Mouse (Mus musculus) limb, embryonic 11.5 days (tissue): ENCODE measurements around the gene Kcnj9. TPM values are rescaled to one million over a fixed set of nuclear protein-coding genes. Genes with fewer than 3 reads are reported as not detected.

Experiments
- ATAC-seq: fragments of 200-750 bp; cut with Nextera tagmentation; 2 replicates; pipeline ENCODE4 v1.8.0; 2017; ENCODE audit warnings: low read depth; ENCODE audit not compliant: insufficient number of reproducible peaks, low FRiP score, low TSS enrichment
- DNase-seq: peaks from one replicate; pipeline ENCODE4 v3.0.0-alpha.2; 2015; ENCODE audit warnings: low spot score
- H3K27ac ChIP-seq: fragments of 300-500 bp; sonication (generic); replicated peaks from 2 replicates; pipeline ENCODE4 v1.5.1; 2014; ENCODE audit warnings: low read depth, mild to moderate bottlenecking, low read length
- H3K27me3 ChIP-seq: fragments of 300-500 bp; sonication (generic); 2 replicates; pipeline ENCODE4 v1.6.1; 2014; ENCODE audit warnings: mild to moderate bottlenecking, low read length, mixed read lengths; ENCODE audit not compliant: control insufficient read depth, insufficient read depth
- H3K36me3 ChIP-seq: fragments of 300-500 bp; sonication (generic); 2 replicates; pipeline ENCODE4 v1.6.1; 2014; ENCODE audit warnings: mild to moderate bottlenecking, low read length, moderate library complexity, mixed read lengths; ENCODE audit not compliant: control insufficient read depth, insufficient read depth
- H3K4me1 ChIP-seq: fragments of 300-500 bp; sonication (generic); 2 replicates; pipeline ENCODE4 v1.6.1; 2014; ENCODE audit warnings: low read length, mixed read lengths; ENCODE audit not compliant: control insufficient read depth, insufficient read depth
- H3K4me2 ChIP-seq: fragments of 300-500 bp; sonication (generic); 2 replicates; pipeline ENCODE4 v1.6.1; 2014; ENCODE audit warnings: low read depth, mild to moderate bottlenecking, moderate library complexity; ENCODE audit not compliant: severe bottlenecking
- H3K4me3 ChIP-seq: fragments of 300-500 bp; sonication (generic); 2 replicates; pipeline ENCODE4 v1.5.1; 2014; ENCODE audit warnings: low read depth, low read length
- H3K9ac ChIP-seq: fragments of 300-500 bp; sonication (generic); 2 replicates; pipeline ENCODE4 v1.6.1; 2014; ENCODE audit warnings: mild to moderate bottlenecking, low read length
- H3K9me3 ChIP-seq: fragments of 300-500 bp; sonication (generic); 2 replicates; pipeline ENCODE4 v1.6.1; 2016; ENCODE audit warnings: low read length; ENCODE audit not compliant: control insufficient read depth
- WGBS: fragments of 180-500 bp; shearing (Covaris S2); extraction: QIAGEN DNeasy Blood & Tissue Kit; methylation state at CpG from one replicate; pipeline ENCODE4 v1.1.7; 2014; 5-methylcytosine and 5-hydroxymethylcytosine counted together
- polyA plus RNA-seq: library from polyadenylated mRNA; unstranded; fragments of >200 nt; fragmentation: Nextera tagmentation; extraction: Ambion mirVana; gene quantifications from 2 replicates; pipeline ENCODE4 v1.2.1, GENCODE M21; 2014

Gene Kcnj9
- polyA plus RNA-seq, 1 experiment from 2014 or later, result not detected

DNA sequence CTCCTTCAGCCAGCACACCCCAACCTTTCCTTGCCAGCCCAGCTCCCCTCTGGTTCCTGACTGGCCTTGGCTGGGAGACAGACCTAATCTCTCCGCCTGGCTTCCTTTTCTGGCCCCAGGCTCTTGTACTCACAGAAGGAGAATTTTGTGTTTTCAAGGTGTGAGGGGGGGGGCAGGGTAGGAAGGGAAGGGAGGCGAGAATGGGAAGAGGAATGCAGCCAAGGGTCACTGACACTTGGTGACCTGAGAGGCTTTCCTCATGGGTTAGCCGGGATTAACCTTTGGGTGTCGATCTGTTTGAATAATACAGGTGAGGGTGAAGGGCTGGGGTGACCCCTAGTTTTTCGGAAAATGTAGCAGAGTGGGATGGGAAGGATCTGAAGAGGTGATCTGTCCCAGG, 55.0 kb downstream of the Kcnj9 start:
- no peak overlapping the region for H3K4me3 ChIP-seq
- DNase-seq, result no peak
- no peak for ATAC-seq
- no peak overlapping the region for H3K9ac ChIP-seq
- no peaks in the 10 kb centered on the region for H3K36me3 ChIP-seq
- 62% methylated on average over 5 of the region's 5 CpGs for WGBS
- no peak overlapping the region for H3K4me2 ChIP-seq
- H3K4me1 ChIP-seq, result no peaks in the 10 kb centered on the region
- H3K27ac ChIP-seq, result no peak overlapping the region
- no peaks in the 10 kb centered on the region for H3K27me3 ChIP-seq
- H3K9me3 ChIP-seq, result no peaks in the 10 kb centered on the region

DNA sequence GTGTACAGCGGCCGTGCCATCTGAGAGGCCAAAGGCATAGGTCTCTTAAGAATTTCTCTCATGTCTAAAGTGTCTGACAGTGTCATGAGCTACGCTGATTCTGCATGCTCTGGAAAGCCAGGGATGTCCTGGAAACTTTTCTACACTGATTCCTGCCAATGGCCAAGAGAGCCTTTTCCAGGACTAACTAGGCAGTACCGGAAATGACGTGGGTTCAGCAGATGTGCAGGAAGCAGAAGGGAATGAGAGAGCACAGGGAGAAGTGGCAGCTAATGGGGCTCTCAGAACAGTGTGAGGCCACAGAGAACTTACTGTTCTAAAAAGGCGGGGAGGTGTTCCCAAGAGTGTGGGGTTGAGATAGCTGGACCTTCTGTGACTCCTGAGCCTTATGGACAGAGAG, 55.7 kb downstream of the Kcnj9 start:
- Histone ChIP-seq H3K36me3 (no peaks in the 10 kb centered on the region), H3K4me3 (no peak overlapping the region), H3K27ac (no peak overlapping the region), H3K4me2 (no peak overlapping the region), H3K9ac (no peak overlapping the region), H3K4me1 (no peaks in the 10 kb centered on the region), H3K9me3 (no peaks in the 10 kb centered on the region), H3K27me3 (no peaks in the 10 kb centered on the region)
- no peak for ATAC-seq
- no peak for DNase-seq
- WGBS, result 89% methylated on average over 6 of the region's 6 CpGs

DNA sequence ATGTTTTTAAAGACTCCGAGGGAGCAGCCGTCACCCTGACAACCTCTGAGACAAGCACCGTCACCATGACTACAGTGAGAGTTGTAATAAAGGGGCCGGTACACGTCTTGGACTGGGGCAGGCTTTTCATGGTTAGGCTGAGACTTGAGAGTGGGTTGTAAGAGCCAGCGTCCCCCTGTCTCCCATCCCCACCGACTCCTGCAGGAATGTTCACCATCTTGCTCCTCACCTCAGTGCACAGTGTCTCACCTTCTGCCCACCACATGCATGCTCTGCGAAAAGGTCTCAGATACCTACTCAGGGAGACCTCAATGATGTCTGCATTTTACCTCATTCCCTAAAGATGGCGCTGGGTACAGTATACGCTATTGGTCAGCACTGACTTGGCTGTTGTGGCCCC, 57.4 kb downstream of the Kcnj9 start:
- no peak overlapping the region for H3K4me3 ChIP-seq
- ATAC-seq (no peak), DNase-seq (no peak)
- H3K36me3 ChIP-seq, result no peaks in the 10 kb centered on the region
- no peak overlapping the region for H3K4me2 ChIP-seq
- WGBS, result 80% methylated on average over 10 of the region's 10 CpGs
- no peak overlapping the region for H3K9ac ChIP-seq
- H3K27ac ChIP-seq, result no peak overlapping the region
- H3K4me1 ChIP-seq, result no peaks in the 10 kb centered on the region
- H3K9me3 ChIP-seq, result no peaks in the 10 kb centered on the region
- no peaks in the 10 kb centered on the region for H3K27me3 ChIP-seq

- no peak overlapping the region for H3K4me3 ChIP-seq
- no peak for DNase-seq
- no peak overlapping the region for H3K27ac ChIP-seq
- no peak for ATAC-seq
- 94% methylated on average over 3 of the region's 3 CpGs for WGBS
- no peaks in the 10 kb centered on the region for H3K27me3 ChIP-seq
- H3K36me3 ChIP-seq, result no peaks in the 10 kb centered on the region
- H3K9me3 ChIP-seq, result no peaks in the 10 kb centered on the region
- no peaks in the 10 kb centered on the region for H3K4me1 ChIP-seq
- no peak overlapping the region for H3K9ac ChIP-seq
- no peak overlapping the region for H3K4me2 ChIP-seq
These were observed 57.9 kb downstream of the Kcnj9 start for GRCm38 (mm10) chr1:172271208-172271607.

Other genes with a start within 250 kb of the Kcnj9 start
- 173 and 197 TPM in 2 replicates for gene Copa, start 246.8 kb downstream of the Kcnj9 start, polyA plus RNA-seq
- 86.8 and 89.2 TPM in 2 replicates for gene Ncstn, start 246.5 kb downstream of the Kcnj9 start, polyA plus RNA-seq
- 176 and 180 TPM in 2 replicates for gene Pex19, start 202.6 kb downstream of the Kcnj9 start, polyA plus RNA-seq
- gene Dcaf8, start 181.2 kb downstream of the Kcnj9 start, polyA plus RNA-seq, result 119 and 127 TPM in 2 replicates
- gene Pea15a, start 122.5 kb downstream of the Kcnj9 start, polyA plus RNA-seq, result 81.9 and 82.3 TPM in 2 replicates
- gene Casq1, start 109.5 kb downstream of the Kcnj9 start, polyA plus RNA-seq, result 1.6 and 2.2 TPM in 2 replicates
- not detected in 2 replicates for gene Atp1a4, start 70.9 kb downstream of the Kcnj9 start, polyA plus RNA-seq
- gene Igsf8, start 67.7 kb downstream of the Kcnj9 start, polyA plus RNA-seq, result 31.9 and 35.4 TPM in 2 replicates
- gene Atp1a2, start 31.3 kb downstream of the Kcnj9 start, polyA plus RNA-seq, result 1.4 and 1.5 TPM in 2 replicates
- 0.07 and 0.11 TPM in 2 replicates for gene Kcnj10, start 11.9 kb upstream of the Kcnj9 start, polyA plus RNA-seq
- 12.4 and 12.6 TPM in 2 replicates for gene Pigm, start 47.2 kb upstream of the Kcnj9 start, polyA plus RNA-seq
- gene Slamf9, start 146.0 kb upstream of the Kcnj9 start, polyA plus RNA-seq, result 0.25 TPM in 1 of 2 replicates, not detected in the other
- 52.7 and 53.1 TPM in 2 replicates for gene Igsf9, start 152.5 kb upstream of the Kcnj9 start, polyA plus RNA-seq
- gene Tagln2, start 170.7 kb upstream of the Kcnj9 start, polyA plus RNA-seq, result 53.6 and 56.0 TPM in 2 replicates
- gene Cfap45, start 191.5 kb upstream of the Kcnj9 start, polyA plus RNA-seq, result 0.68 and 1.3 TPM in 2 replicates
- gene Vsig8, start 226.6 kb upstream of the Kcnj9 start, polyA plus RNA-seq, result 0.14 TPM in 1 of 2 replicates, not detected in the other